Mouse (Mus musculus) olfactory bulb, adult 2 months (tissue): ENCODE data around the gene Tmem14a. TPM values are rescaled to one million over a fixed set of nuclear protein-coding genes. Genes with fewer than 3 reads are reported as not detected.
"Not testable (repeated sequence)": the region's sequence is repeated elsewhere in the genome, so short reads cannot be mapped to it uniquely, and the experiment has no call there.

Experiments
- H3K27ac ChIP-seq: fragments of 200-500 bp; 2 replicates; pipeline ENCODE4 v1.5.1; 2012; ENCODE audit warnings: low read depth, low read length; ENCODE audit not compliant: insufficient read depth
- H3K4me1 ChIP-seq: fragments of 200-500 bp; 2 replicates; pipeline ENCODE4 v1.6.1; 2012; ENCODE audit warnings: low read length; ENCODE audit not compliant: control insufficient read depth, insufficient read depth
- H3K4me3 ChIP-seq: fragments of 200-500 bp; 2 replicates; pipeline ENCODE4 v1.5.1; 2012; ENCODE audit warnings: mild to moderate bottlenecking, low read depth, low read length, moderate library complexity; ENCODE audit not compliant: insufficient read depth
- CTCF ChIP-seq: fragments of 200-500 bp; IDR thresholded peaks from 2 replicates; pipeline ENCODE4 v1.5.1; 2012; ENCODE audit warnings: low read depth, mild to moderate bottlenecking, low read length, moderate library complexity; ENCODE audit not compliant: insufficient read depth
- POLR2A ChIP-seq: fragments of 200-500 bp; IDR thresholded peaks from 2 replicates; pipeline ENCODE4 v1.6.1; 2012; ENCODE audit warnings: mild to moderate bottlenecking, low read depth, low read length, moderate library complexity; ENCODE audit not compliant: insufficient read depth
- WGBS: fragments of 180-500 bp; shearing (Covaris S2); methylation state at CpG from one replicate; pipeline ENCODE4 v1.1.7; 2018; 5-methylcytosine and 5-hydroxymethylcytosine counted together
- polyA plus RNA-seq: library from polyadenylated mRNA; stranded (reverse); fragments of >200 nt; gene quantifications from 2 replicates; pipeline ENCODE4 v1.2.4, GENCODE M21; 2012; ENCODE audit warnings: low replicate concordance; ENCODE audit not compliant: missing spikeins, insufficient read depth, insufficient read length

Tmem14a gene
- polyA plus RNA-seq, 1 experiment: not detected

DNA sequence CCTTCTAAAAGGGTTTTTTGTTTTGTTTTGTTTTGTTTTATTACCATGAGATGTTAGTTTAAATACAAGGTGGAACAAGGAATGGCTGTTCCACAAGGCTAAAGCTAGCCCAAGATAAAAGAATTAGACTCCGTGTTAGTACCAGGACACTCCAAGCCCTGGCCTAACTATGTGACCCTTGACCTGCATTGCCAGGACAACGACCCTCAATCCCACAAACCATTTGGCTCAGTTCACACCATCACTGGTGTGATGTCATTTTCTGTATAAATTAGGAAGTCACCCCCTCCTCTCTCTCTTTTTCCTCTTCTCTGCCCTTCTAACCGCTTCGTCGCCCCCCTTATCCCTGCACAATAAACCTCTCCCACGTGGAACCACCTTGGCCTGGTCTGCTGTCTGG is 33.3 kb downstream of the Tmem14a start:
- no peak for TF ChIP-seq POLR2A
- TF ChIP-seq CTCF: no peak
- Histone ChIP-seq H3K27ac (no peak overlapping the region), H3K4me1 (no peaks in the 10 kb centered on the region), H3K4me3 (no peak overlapping the region)
- WGBS: 77% methylated on average over 6 of the region's 6 CpGs

DNA sequence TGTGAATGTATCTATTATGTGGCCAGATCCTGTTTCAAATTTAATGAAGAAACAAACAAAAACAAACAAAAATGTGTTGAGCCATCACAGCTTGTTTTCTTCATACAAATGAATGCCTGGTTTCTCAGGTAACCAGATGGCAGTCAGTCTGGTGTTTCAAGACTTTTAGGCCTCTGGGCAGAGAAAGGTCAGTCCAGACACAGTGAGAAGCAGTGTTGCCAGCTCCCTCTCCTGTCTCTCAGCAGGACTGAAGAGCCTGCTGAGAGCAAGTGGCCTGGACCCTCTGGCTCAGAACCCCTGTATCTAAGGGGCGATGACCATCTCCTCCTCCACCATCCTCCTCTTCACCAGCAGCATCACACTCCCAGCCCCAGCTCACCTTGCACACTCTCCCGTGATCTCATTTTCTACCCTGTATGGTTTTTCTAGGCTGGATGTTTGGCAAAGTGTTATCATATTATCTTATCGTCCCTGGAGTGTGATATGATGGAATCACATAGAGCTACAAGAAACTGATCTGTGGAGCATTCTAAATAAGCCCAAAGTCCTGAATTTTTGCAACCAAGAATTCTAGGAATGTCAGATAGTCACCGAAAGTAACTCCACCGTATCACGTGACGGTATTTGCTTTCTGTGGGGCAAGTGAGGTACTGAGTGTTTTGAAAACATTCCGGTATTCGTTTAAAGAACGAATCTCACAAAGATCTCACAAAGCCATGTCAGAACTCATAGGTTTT is 34.4 kb downstream of the Tmem14a start:
- Histone ChIP-seq H3K27ac (no peak overlapping the region), H3K4me1 (no peaks in the 10 kb centered on the region)
- 91% methylated on average over 10 of the region's 10 CpGs for WGBS

DNA sequence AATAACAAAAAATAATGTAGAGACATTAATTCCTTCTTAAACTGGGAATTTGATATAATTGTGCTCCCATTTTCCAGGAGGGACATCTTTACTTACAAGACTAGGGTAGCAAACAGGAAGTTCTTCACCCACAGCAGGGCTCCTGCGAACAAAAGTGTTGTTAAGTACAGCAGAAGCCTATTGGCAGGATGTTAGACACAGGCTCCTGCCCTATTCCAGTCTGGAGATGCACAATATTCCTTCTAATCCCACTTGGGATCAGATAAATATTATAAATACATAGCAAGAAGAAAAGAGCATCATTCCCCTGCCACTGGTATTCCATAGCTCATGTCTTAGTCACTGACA is 34.9 kb downstream of the Tmem14a start:
- Histone ChIP-seq H3K27ac (no peak overlapping the region), H3K4me1 (no peaks in the 10 kb centered on the region), H3K4me3 (no peak overlapping the region)
- 92% methylated on average over 1 of the region's 1 CpGs for WGBS
- TF ChIP-seq CTCF (no peak), POLR2A (no peak)

More for the DNA sequence above, 34.4 kb downstream of the Tmem14a start:
- H3K4me3 ChIP-seq: no peak overlapping the region
- TF ChIP-seq CTCF: no peak
- TF ChIP-seq POLR2A: no peak

DNA sequence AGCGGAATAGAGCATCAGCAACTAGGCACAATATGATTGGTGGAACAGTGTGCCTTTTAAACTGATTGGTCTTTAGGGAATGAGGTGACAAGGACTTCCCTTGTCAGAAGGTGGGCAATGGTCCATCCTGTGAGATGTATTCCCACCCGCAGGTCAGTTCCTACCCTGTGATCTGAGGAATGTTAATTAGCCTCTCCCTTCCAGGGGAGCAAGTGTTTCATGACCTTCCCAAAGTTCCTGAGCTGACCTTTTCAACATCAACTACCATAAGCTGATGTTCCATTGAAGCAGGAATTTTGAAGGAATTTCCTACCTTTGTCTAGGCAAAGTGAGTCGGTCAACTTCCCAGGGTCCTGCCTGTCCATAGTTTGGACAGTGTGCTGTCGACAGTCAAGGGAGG is 35.5 kb downstream of the Tmem14a start:
- whole genome bisulfite sequencing: 76% methylated on average over 4 of the region's 4 CpGs
- H3K4me3 ChIP-seq: no peak overlapping the region
- no peaks in the 10 kb centered on the region for H3K4me1 ChIP-seq
- H3K27ac ChIP-seq: no peak overlapping the region
- TF ChIP-seq CTCF (no peak), POLR2A (no peak)

DNA sequence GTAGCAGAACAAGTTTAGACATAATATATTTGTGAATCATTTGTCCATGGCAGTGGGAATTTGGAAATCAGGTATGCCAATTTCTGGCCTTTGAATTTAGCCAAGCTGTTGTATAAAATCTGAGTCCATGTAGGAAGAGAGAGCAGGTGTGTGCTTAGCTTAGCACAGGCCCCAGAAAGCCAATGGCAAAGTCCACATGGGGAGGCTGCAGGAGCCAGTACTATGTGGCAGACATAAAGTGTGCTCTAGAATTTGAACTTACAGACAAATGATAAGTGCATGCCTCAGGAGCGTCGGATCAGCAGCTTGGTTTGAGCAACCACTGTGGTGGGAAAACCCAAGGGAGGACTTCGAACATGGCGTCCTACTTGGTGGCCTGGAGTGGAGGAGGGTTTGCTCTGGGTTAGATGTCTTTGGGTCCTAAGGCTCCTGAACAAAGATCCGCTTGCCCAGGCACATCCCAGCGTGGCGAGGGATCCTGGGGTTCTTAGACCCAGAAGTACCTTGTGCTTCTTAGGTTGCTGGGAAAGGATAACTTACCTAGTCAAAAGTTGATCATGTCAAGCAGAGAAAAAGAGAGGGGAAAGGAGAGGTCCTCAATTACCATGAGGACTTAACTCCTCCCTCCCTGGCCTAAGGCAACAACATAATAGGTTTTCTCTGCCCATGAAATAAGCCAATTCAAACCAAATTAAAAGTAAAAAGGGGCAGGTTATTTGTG is 37.4 kb downstream of the Tmem14a start:
- H3K4me3 ChIP-seq: no peak overlapping the region
- no peak overlapping the region for H3K27ac ChIP-seq
- 92% methylated on average over 7 of the region's 7 CpGs for WGBS
- no peaks in the 10 kb centered on the region for H3K4me1 ChIP-seq
- TF ChIP-seq CTCF (no peak), POLR2A (no peak)

DNA sequence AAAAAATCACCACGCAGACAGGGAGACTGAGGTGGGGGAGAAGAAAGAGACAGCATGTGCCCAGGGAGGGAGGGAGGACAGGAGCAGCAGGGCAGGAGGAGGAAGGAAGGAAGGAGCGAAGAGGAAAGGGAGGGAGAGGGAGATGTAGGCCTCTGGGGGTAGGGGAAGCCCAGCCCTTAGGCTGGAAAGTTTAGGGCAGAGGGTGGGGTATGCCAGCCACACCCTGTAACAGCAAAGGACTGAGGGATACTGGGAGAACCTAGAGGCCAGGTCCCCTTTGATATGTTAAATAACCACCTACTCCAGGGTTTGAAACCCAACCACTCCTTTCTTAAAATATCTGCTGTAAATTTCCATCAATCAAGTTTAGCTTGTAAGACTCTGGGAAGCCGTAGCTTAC is 38.0 kb downstream of the Tmem14a start:
- Histone ChIP-seq H3K4me3 (no peak overlapping the region), H3K27ac (no peak overlapping the region), H3K4me1 (no peaks in the 10 kb centered on the region)
- WGBS: 67% methylated on average over 3 of the region's 3 CpGs
- no peak for TF ChIP-seq CTCF
- TF ChIP-seq POLR2A: no peak

DNA sequence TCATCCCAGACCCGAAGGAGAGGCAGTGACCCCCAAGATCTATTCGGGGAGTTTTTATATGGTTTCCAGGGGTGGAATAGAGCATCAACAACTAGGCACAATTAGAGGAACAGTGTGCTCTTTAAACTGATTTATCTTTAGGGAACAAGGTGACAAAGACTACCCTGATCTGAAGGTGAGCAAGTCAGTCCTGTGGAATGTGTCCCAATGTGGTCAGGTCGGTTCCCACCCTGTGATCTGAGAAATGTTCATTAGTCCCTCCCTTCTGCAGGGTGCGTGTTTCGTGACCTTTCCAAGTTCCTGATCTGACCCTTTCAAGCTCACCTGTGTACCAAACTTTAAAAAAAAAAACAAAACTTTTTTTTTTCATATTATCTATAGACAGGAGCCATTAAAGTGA is 38.5 kb downstream of the Tmem14a start:
- no peaks in the 10 kb centered on the region for H3K4me1 ChIP-seq
- TF ChIP-seq CTCF: no peak
- no peak for TF ChIP-seq POLR2A
- H3K4me3 ChIP-seq: no peak overlapping the region
- no peak overlapping the region for H3K27ac ChIP-seq
- 79% methylated on average over 5 of the region's 5 CpGs for WGBS

DNA sequence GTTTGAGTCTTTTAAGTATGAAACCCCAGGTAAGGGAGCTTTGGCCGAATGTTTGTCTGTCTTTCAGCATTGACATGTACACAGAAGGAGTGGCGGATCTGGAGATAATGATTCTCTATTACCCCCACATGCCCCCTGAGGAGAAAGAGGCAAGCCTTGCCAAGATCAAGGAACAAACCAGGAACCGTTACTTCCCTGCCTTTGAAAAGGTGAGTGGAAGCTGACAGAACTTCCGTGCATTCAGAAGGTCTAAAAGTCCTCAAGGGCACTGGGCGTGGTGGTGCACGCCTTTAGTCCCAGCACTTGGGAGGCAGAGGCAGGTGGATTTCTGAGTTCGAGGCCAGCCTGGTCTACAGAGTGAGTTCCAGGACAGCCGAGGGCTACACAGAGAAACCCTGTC is 41.6 kb downstream of the Tmem14a start:
- H3K4me3 ChIP-seq, H3K4me1 ChIP-seq, H3K27ac ChIP-seq: not testable (repeated sequence)
- 80% methylated on average over 8 of the region's 8 CpGs for WGBS

DNA sequence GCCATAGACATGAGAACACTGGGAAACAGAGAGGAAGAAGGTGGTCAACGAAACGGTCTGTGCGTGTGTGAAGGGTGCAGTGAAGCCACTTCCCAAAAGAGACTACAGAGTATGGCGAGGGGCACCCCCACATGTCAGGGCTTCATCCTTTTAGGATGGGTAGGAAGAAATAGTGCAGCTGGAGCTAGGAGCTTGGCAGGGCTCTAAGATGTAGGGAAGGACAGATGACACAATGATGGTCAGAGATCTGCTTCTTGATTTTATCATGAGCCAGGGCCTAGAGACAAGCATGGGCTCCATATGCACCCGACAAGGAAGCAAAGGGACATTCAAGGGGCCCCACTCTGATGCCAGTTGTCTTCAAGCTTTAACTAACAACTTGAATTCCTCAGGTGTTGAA is 44.0 kb downstream of the Tmem14a start:
- 99% methylated on average over 5 of the region's 5 CpGs for WGBS
- H3K4me3 ChIP-seq: no peak overlapping the region
- no peak overlapping the region for H3K27ac ChIP-seq
- no peak for TF ChIP-seq POLR2A
- TF ChIP-seq CTCF: no peak
- H3K4me1 ChIP-seq: no peaks in the 10 kb centered on the region
